Mouse (Mus musculus): ENCODE measurements around the gene Gm13271.
"Not testable (repeated sequence)": the region's sequence is repeated elsewhere in the genome, so short reads cannot be mapped to it uniquely, and the experiment has no call there.

The Gm13271 gene

GRCm38 (mm10) chr4:88760431-88760830 lies 5.8 kb downstream of the Gm13271 start:
- in situ Hi-C loops (cut with MboI, MseI): not testable (repeated sequence)

- in situ Hi-C loops (cut with MboI, MseI): not testable (repeated sequence)
These were observed 7.1 kb downstream of the Gm13271 start for GRCm38 (mm10) chr4:88761776-88762175.

GRCm38 (mm10) chr4:88762341-88762740 lies 7.7 kb downstream of the Gm13271 start:
- in situ Hi-C loops (cut with MboI, MseI): not testable (repeated sequence)

- in situ Hi-C loops (cut with MboI, MseI): not testable (repeated sequence)
These were observed 8.8 kb downstream of the Gm13271 start for GRCm38 (mm10) chr4:88763384-88764018.

- in situ Hi-C loops (cut with MboI, MseI): not testable (repeated sequence)
These were observed 18.9 kb downstream of the Gm13271 start, which contains the start of gene Gm13290 for GRCm38 (mm10) chr4:88773534-88773933. Gene Gm13290, plus strand, starts transcription at chr4:88773834.

- in situ Hi-C loops (cut with MboI, MseI): loop anchor here (25.0 kb wide), 1 partner anchor 764 kb away; no protein-coding TSS in a partner anchor
These were observed 22.0 kb downstream of the Gm13271 start, which contains the start of gene Gm13289 for GRCm38 (mm10) chr4:88776622-88777021. Gene Gm13289, plus strand, starts transcription at chr4:88776922.

- in situ Hi-C loops (cut with MboI, MseI): loop anchor here (25.0 kb wide), 1 partner anchor 767 kb away; no protein-coding TSS in a partner anchor
These were observed 24.9 kb downstream of the Gm13271 start, which contains the start of gene Gm13272 for GRCm38 (mm10) chr4:88779550-88779949. Gene Gm13272, plus strand, starts transcription at chr4:88779850.

GRCm38 (mm10) chr4:88780320-88780719 lies 25.7 kb downstream of the Gm13271 start:
- in situ Hi-C loops (cut with MboI, MseI): loop anchor here (25.0 kb wide), 1 partner anchor 768 kb away; no protein-coding TSS in a partner anchor

- in situ Hi-C loops (cut with MboI, MseI): loop anchor here (25.0 kb wide), 1 partner anchor 770 kb away; no protein-coding TSS in a partner anchor
These were observed 27.2 kb downstream of the Gm13271 start, which contains the start of gene Ifnz for GRCm38 (mm10) chr4:88781831-88782230. Gene Ifnz, plus strand, starts transcription at chr4:88782131.

- in situ Hi-C loops (cut with MboI, MseI): loop anchor here (25.0 kb wide), 1 partner anchor 770 kb away; no protein-coding TSS in a partner anchor
These were observed 27.7 kb downstream of the Gm13271 start for GRCm38 (mm10) chr4:88782335-88782734.

GRCm38 (mm10) chr4:88785409-88785808 lies 30.7 kb downstream of the Gm13271 start, which contains the start of gene Gm13276:
Gene Gm13276, plus strand, starts transcription at chr4:88785709.
- in situ Hi-C loops (cut with MboI, MseI): loop anchor here (5.0 to 25.0 kb wide), 2 partner anchors 33 to 773 kb away; partner anchors contain the start of gene Gm13271

- in situ Hi-C loops (cut with MboI, MseI): loop anchor here (5.0 to 25.0 kb wide), 2 partner anchors 36 to 776 kb away; partner anchors contain the start of gene Gm13271
These were observed 33.7 kb downstream of the Gm13271 start, which contains the start of gene Gm13277 for GRCm38 (mm10) chr4:88788402-88788801. Gene Gm13277, plus strand, starts transcription at chr4:88788632.

- in situ Hi-C loops (cut with MboI, MseI): loop anchor here (25.0 kb wide), 1 partner anchor 779 kb away; no protein-coding TSS in a partner anchor
These were observed 36.6 kb downstream of the Gm13271 start, which contains the start of gene Gm13278 for GRCm38 (mm10) chr4:88791250-88791649. Gene Gm13278, plus strand, starts transcription at chr4:88791550.

- in situ Hi-C loops (cut with MboI, MseI): loop anchor here (25.0 kb wide), 1 partner anchor 782 kb away; no protein-coding TSS in a partner anchor
These were observed 39.4 kb downstream of the Gm13271 start, which contains the start of gene Gm13275 for GRCm38 (mm10) chr4:88793936-88794675. Gene Gm13275, plus strand, starts transcription at chr4:88794487.

- in situ Hi-C loops (cut with MboI, MseI): loop anchor here (25.0 kb wide), 1 partner anchor 785 kb away; no protein-coding TSS in a partner anchor
These were observed 42.4 kb downstream of the Gm13271 start, which contains the start of gene Gm13279 for GRCm38 (mm10) chr4:88797097-88797496. Gene Gm13279, plus strand, starts transcription at chr4:88797397.

- in situ Hi-C loops (cut with MboI, MseI): loop anchor here (25.0 kb wide), 1 partner anchor 787 kb away; no protein-coding TSS in a partner anchor
These were observed 44.7 kb downstream of the Gm13271 start, which contains the start of gene Gm13285 for GRCm38 (mm10) chr4:88799365-88799764. Gene Gm13285, plus strand, starts transcription at chr4:88799665.

- in situ Hi-C loops (cut with MboI, MseI): loop anchor here (10.0 kb wide), 1 partner anchor 62 kb away; no protein-coding TSS in a partner anchor
These were observed 48.3 kb downstream of the Gm13271 start, which contains the start of gene Gm13287 for GRCm38 (mm10) chr4:88802954-88803353. Gene Gm13287, plus strand, starts transcription at chr4:88803254.

Data from T-helper 2 cell (primary cell).